Mouse (Mus musculus): ENCODE results near the gene Msn. TPM values are rescaled to one million over a fixed set of nuclear protein-coding genes. Genes with fewer than 3 reads are reported as not detected.

Gene Msn
- total and polyA plus RNA-seq, 3 experiments = 91.3 to 112 (median 108) TPM

GRCm38 (mm10) chrX:96097491-96097970 lies 1.7 kb downstream of the Msn start:
- Histone ChIP-seq H3K9ac (ENCODE audit: low read depth, low read length) (no peak overlapping the region; the same call in 1 of the 2 replicates), H3K36me3 (ENCODE audit: control insufficient read depth, insufficient read depth, low read length) (peaks cover 13% of the 10 kb centered on the region), H3K4me1 (ENCODE audit: control insufficient read depth, insufficient read depth, low read length) (peaks cover 4% of the 10 kb centered on the region), H3K27me3 (ENCODE audit: control insufficient read depth, insufficient read depth, low read length) (no peaks in the 10 kb centered on the region), H3K27ac (peak overlapping the region; percentile 95), H3K4me3 (peak overlapping the region; percentile 60), H3K79me2 (replicated peaks; ENCODE audit: control insufficient read depth, insufficient read depth, low read length) (peaks cover 2% of the 10 kb centered on the region)
- 28% methylated on average over 5 of the region's 5 CpGs for WGBS
- no peak for DNase-seq
- TF ChIP-seq EP300 (IDR thresholded peaks at IDR 0.05; ENCODE audit: insufficient read depth, low read depth, low read length) (no peak), POLR2A (IDR thresholded peaks at IDR 0.05; ENCODE audit: insufficient read depth, low read depth, low read length) (no peak), CTCF (IDR thresholded peaks at IDR 0.05) (no peak)
- intact Hi-C loops (cut with DNase I) = loop anchor here (2.0 kb wide), 2 partner anchors 41 to 71 kb away; no protein-coding TSS in a partner anchor

- H3K9ac ChIP-seq (ENCODE audit: low read depth, low read length) = no peak overlapping the region; the same call in 1 of the 2 replicates
- H3K27ac ChIP-seq = no peak overlapping the region
- H3K4me1 ChIP-seq (ENCODE audit: control insufficient read depth, insufficient read depth, low read length) = peaks cover 4% of the 10 kb centered on the region
- TF ChIP-seq CTCF (IDR thresholded peaks at IDR 0.05) (no peak), POLR2A (IDR thresholded peaks at IDR 0.05; ENCODE audit: insufficient read depth, low read depth, low read length) (no peak), EP300 (IDR thresholded peaks at IDR 0.05; ENCODE audit: insufficient read depth, low read depth, low read length) (no peak)
- H3K4me3 ChIP-seq = 0 out of 2 replicates have a peak overlapping the region, but pooled peaks have one; percentile 9
- no peaks in the 10 kb centered on the region for H3K27me3 ChIP-seq (ENCODE audit: control insufficient read depth, insufficient read depth, low read length)
- peaks cover 18% of the 10 kb centered on the region for H3K36me3 ChIP-seq (ENCODE audit: control insufficient read depth, insufficient read depth, low read length)
- DNase-seq = no peak
- peaks cover 2% of the 10 kb centered on the region for H3K79me2 ChIP-seq (replicated peaks; ENCODE audit: control insufficient read depth, insufficient read depth, low read length)
- intact Hi-C loops (cut with DNase I) = no loop called here
- 37% methylated on average over 2 of the region's 2 CpGs for WGBS
Measured at GRCm38 (mm10) chrX:96099003-96099402, 3.2 kb downstream of the Msn start.

- Histone ChIP-seq H3K79me2 (replicated peaks; ENCODE audit: control insufficient read depth, insufficient read depth, low read length) (peaks cover 2% of the 10 kb centered on the region; the same call in 1 of the 2 replicates), H3K4me3 (no peak overlapping the region), H3K9ac (ENCODE audit: low read depth, low read length) (no peak overlapping the region), H3K4me1 (ENCODE audit: control insufficient read depth, insufficient read depth, low read length) (no peaks in the 10 kb centered on the region; the same call in 1 of the 2 replicates), H3K27me3 (ENCODE audit: control insufficient read depth, insufficient read depth, low read length) (no peaks in the 10 kb centered on the region), H3K27ac (peak overlapping the region; percentile 64), H3K36me3 (ENCODE audit: control insufficient read depth, insufficient read depth, low read length) (peaks cover 15% of the 10 kb centered on the region)
- TF ChIP-seq CTCF (IDR thresholded peaks at IDR 0.05) = no peak
- 0 out of 2 replicates have a peak, but pooled peaks have one; percentile 9 for TF ChIP-seq EP300 (IDR thresholded peaks at IDR 0.05; ENCODE audit: insufficient read depth, low read depth, low read length)
- no peak for TF ChIP-seq POLR2A (IDR thresholded peaks at IDR 0.05; ENCODE audit: insufficient read depth, low read depth, low read length)
- WGBS = 28% methylated on average over 3 of the region's 3 CpGs
- intact Hi-C loops (cut with DNase I) = no loop called here
- peak; percentile 62 to 76 for DNase-seq
Measured at GRCm38 (mm10) chrX:96107427-96108291, 11.8 kb downstream of the Msn start.

GRCm38 (mm10) chrX:96113106-96113634 lies 17.3 kb downstream of the Msn start:
- TF ChIP-seq POLR2A (IDR thresholded peaks at IDR 0.05; ENCODE audit: insufficient read depth, low read depth, low read length) (no peak), EP300 (IDR thresholded peaks at IDR 0.05; ENCODE audit: insufficient read depth, low read depth, low read length) (no peak), CTCF (IDR thresholded peaks at IDR 0.05) (no peak)
- no peak overlapping the region for H3K27ac ChIP-seq
- H3K9ac ChIP-seq (ENCODE audit: low read depth, low read length) = no peak overlapping the region
- peaks cover 21% of the 10 kb centered on the region for H3K36me3 ChIP-seq (ENCODE audit: control insufficient read depth, insufficient read depth, low read length)
- no peak overlapping the region for H3K4me3 ChIP-seq
- DNase-seq = no peak
- intact Hi-C loops (cut with DNase I) = no loop called here
- H3K4me1 ChIP-seq (ENCODE audit: control insufficient read depth, insufficient read depth, low read length) = peaks cover 1% of the 10 kb centered on the region; the same call in 1 of the 2 replicates
- no peaks in the 10 kb centered on the region for H3K27me3 ChIP-seq (ENCODE audit: control insufficient read depth, insufficient read depth, low read length)
- H3K79me2 ChIP-seq (replicated peaks; ENCODE audit: control insufficient read depth, insufficient read depth, low read length) = peaks cover 2% of the 10 kb centered on the region; the same call in 1 of the 2 replicates

GRCm38 (mm10) chrX:96115501-96115900 lies 19.7 kb downstream of the Msn start:
- peaks cover 23% of the 10 kb centered on the region for H3K36me3 ChIP-seq (ENCODE audit: control insufficient read depth, insufficient read depth, low read length)
- no peaks in the 10 kb centered on the region for H3K27me3 ChIP-seq (ENCODE audit: control insufficient read depth, insufficient read depth, low read length)
- H3K4me3 ChIP-seq = no peak overlapping the region
- H3K9ac ChIP-seq (ENCODE audit: low read depth, low read length) = no peak overlapping the region
- H3K79me2 ChIP-seq (replicated peaks; ENCODE audit: control insufficient read depth, insufficient read depth, low read length) = peaks cover 2% of the 10 kb centered on the region; the same call in 1 of the 2 replicates
- DNase-seq = no peak
- H3K4me1 ChIP-seq (ENCODE audit: control insufficient read depth, insufficient read depth, low read length) = peaks cover 1% of the 10 kb centered on the region
- no peak overlapping the region for H3K27ac ChIP-seq
- TF ChIP-seq CTCF (IDR thresholded peaks at IDR 0.05) (no peak), EP300 (IDR thresholded peaks at IDR 0.05; ENCODE audit: insufficient read depth, low read depth, low read length) (no peak), POLR2A (IDR thresholded peaks at IDR 0.05; ENCODE audit: insufficient read depth, low read depth, low read length) (no peak)
- intact Hi-C loops (cut with DNase I) = no loop called here
